Mouse (Mus musculus) heart, embryonic 12.5 days (tissue): ENCODE measurements at regions not wholly inside any gene's neighbourhood (a gene's known extent, or its start where the extent isn't known, plus 50 kb on each side); places are given as distances from the start of the nearest gene placed in this dataset.
A peak's percentile ranks its signal among the peaks of the same experiment; 100 is the strongest.
"Not testable (repeated sequence)": the region's sequence is repeated elsewhere in the genome, so short reads cannot be mapped to it uniquely, and the experiment has no call there.

Experiments used
- ATAC-seq: fragments of 200-750 bp; cut with Nextera tagmentation; 2 replicates; pipeline ENCODE4 v1.8.0; 2017; ENCODE audit warnings: moderate TSS enrichment, moderate library complexity; ENCODE audit not compliant: insufficient number of reproducible peaks, low FRiP score
- H3K27ac ChIP-seq: fragments of 300-500 bp; sonication (generic); 2 replicates; pipeline ENCODE4 v1.5.1; 2016; ENCODE audit warnings: mild to moderate bottlenecking, moderate library complexity; ENCODE audit not compliant: poor library complexity, severe bottlenecking
- H3K27me3 ChIP-seq: fragments of 300-500 bp; sonication (generic); replicated peaks from 2 replicates; pipeline ENCODE4 v1.6.1; 2016; ENCODE audit warnings: mild to moderate bottlenecking, moderate library complexity
- H3K36me3 ChIP-seq: fragments of 300-500 bp; sonication (generic); 2 replicates; pipeline ENCODE4 v1.6.1; 2016; ENCODE audit warnings: mild to moderate bottlenecking, moderate library complexity
- H3K4me1 ChIP-seq: fragments of 300-500 bp; sonication (generic); replicated peaks from 2 replicates; pipeline ENCODE4 v1.6.1; 2016; ENCODE audit warnings: mild to moderate bottlenecking
- H3K4me2 ChIP-seq: fragments of 300-500 bp; sonication (generic); 2 replicates; pipeline ENCODE4 v1.6.1; 2016; ENCODE audit warnings: mild to moderate bottlenecking, moderate library complexity
- H3K4me3 ChIP-seq: fragments of 300-500 bp; sonication (generic); 2 replicates; pipeline ENCODE4 v1.5.1; 2016; ENCODE audit warnings: mild to moderate bottlenecking
- H3K9ac ChIP-seq: fragments of 300-500 bp; sonication (generic); 2 replicates; pipeline ENCODE4 v1.6.1; 2016; ENCODE audit warnings: mild to moderate bottlenecking, moderate library complexity
- H3K9me3 ChIP-seq: fragments of 300-500 bp; sonication (generic); replicated peaks from 2 replicates; pipeline ENCODE4 v1.6.1; 2016; ENCODE audit warnings: mild to moderate bottlenecking, moderate library complexity
- WGBS: fragments of 180-500 bp; shearing (Covaris S2); methylation state at CpG from one replicate; pipeline ENCODE4 v1.1.7; 2016; 5-methylcytosine and 5-hydroxymethylcytosine counted together

DNA sequence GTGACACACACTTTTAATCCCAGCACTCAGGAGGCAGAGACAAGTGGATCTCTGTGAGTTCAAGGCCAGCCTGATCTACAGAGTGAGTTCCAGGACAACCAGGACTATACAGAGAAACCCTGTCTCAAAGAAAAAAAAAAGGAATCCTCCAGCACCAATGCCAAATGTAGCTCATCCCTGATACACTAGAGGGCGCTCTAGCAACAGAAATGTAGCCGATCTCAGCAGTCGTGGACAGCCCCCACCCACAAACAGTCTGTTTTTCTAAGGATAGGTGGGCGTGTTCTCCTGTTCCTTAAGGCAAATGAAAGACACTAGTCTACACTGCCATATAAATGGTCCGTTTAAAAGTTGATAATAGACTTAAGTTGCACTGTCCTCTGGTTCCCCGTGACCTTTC is 2447.9 kb upstream of the Gm8797 start:
- 26% methylated on average over 6 of the region's 6 CpGs for WGBS
- not testable (repeated sequence) for H3K4me1 ChIP-seq, H3K4me2 ChIP-seq, H3K4me3 ChIP-seq, H3K9ac ChIP-seq, H3K36me3 ChIP-seq, H3K27ac ChIP-seq, ATAC-seq, H3K27me3 ChIP-seq
- H3K9me3 ChIP-seq = peaks cover 45% of the 10 kb centered on the region

DNA sequence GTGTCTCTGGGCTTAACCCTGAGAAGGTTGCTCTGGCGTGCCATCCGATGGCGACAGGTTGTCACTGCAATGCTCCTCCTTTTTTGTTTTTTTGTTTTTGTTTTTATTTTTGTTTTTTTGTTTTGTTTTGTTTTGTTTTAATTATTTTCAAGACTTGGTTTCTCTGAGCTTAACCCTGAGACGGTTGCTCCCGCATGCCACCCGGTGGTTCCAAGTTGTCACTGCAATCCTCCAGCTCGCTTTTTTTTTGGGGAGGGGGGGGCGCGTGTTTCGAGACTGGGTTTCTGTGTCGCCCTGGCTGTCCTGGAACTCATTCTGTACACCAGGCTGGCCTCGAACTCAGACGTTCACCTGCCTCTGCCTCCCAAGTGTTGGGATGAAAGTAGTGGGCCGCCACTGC is 2442.1 kb upstream of the Gm8797 start:
- no peak for ATAC-seq
- Histone ChIP-seq H3K9me3 (peaks cover 33% of the 10 kb centered on the region), H3K27ac (no peak overlapping the region), H3K4me1 (no peaks in the 10 kb centered on the region), H3K4me2 (peak overlapping the region; percentile 38), H3K4me3 (no peak overlapping the region), H3K9ac (no peak overlapping the region), H3K27me3 (no peaks in the 10 kb centered on the region), H3K36me3 (no peaks in the 10 kb centered on the region)
- 56% methylated on average over 14 of the region's 14 CpGs for WGBS

DNA sequence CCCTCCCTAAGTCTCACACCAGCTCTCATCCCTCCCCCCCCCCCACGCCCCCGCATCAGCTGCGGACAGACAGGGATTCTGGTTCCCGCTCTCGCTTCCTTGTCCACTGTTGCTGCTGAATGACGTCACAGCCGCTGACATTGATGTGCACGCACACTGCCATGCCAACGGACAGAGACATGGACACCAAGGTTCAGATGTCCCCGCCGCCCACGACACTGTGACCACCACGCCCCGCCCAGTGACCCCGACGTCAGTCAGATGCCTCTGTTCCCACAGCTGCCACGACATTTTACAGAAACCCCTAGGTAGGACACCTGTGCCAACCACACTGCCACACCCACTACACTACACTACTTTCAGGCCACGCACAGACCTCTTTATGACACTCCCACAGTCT is 2441.6 kb upstream of the Gm8797 start:
- Histone ChIP-seq H3K4me1 (no peaks in the 10 kb centered on the region), H3K4me3 (no peak overlapping the region), H3K27me3 (no peaks in the 10 kb centered on the region), H3K9ac (no peak overlapping the region), H3K27ac (no peak overlapping the region), H3K4me2 (peak overlapping the region; percentile 38), H3K36me3 (no peaks in the 10 kb centered on the region), H3K9me3 (peaks cover 33% of the 10 kb centered on the region)
- ATAC-seq = no peak
- WGBS = 46% methylated on average over 18 of the region's 18 CpGs

DNA sequence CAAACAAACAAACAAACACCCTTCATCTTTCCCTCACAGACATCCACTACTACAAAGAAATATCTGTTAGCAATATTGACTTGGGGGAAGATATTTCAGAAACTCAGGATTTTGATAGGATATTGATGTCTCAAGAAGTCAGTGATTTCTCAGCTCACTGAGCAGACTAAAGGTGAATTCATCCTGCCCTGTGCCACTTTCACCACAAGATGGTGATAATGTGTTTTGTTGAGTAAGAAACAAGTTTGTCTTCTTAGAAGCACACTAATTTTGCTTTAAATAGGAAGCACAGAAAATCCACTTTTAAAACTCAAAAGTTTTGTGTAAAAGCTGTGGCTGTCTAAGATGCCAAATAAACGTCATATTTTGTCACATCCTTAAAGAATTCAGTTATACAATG is 2439.8 kb upstream of the Gm8797 start:
- Histone ChIP-seq H3K36me3 (no peaks in the 10 kb centered on the region), H3K9me3 (peaks cover 30% of the 10 kb centered on the region), H3K27me3 (no peaks in the 10 kb centered on the region), H3K9ac (no peak overlapping the region), H3K27ac (no peak overlapping the region), H3K4me1 (no peaks in the 10 kb centered on the region), H3K4me3 (no peak overlapping the region), H3K4me2 (no peak overlapping the region)
- 35% methylated on average over 1 of the region's 1 CpGs for WGBS
- no peak for ATAC-seq

DNA sequence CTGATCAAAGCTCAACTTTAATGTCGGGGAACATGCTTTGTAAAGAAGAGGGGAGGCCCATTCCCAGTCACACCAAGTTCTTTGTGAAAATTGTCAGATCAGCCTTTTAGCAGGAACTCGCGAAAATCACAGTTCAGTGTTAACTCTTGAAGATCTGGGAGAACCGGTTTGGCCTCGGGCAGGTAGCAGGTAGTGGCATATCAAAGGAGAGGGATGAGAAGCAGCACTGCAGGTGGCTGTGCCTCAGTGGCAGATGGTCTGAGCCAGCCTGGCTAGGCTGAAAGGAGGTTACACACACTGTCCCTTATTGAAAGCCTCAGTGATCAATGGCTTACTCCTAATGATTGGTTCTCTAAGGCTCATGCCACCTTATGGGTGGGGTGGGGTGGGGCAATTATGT is 2401.0 kb upstream of the Gm8797 start:
- H3K36me3 ChIP-seq = no peaks in the 10 kb centered on the region
- H3K4me3 ChIP-seq = no peak overlapping the region
- no peak overlapping the region for H3K9ac ChIP-seq
- no peak for ATAC-seq
- H3K27ac ChIP-seq = no peak overlapping the region
- no peaks in the 10 kb centered on the region for H3K27me3 ChIP-seq
- H3K4me1 ChIP-seq = no peaks in the 10 kb centered on the region
- 34% methylated on average over 5 of the region's 5 CpGs for WGBS
- peaks cover 25% of the 10 kb centered on the region for H3K9me3 ChIP-seq
- no peak overlapping the region for H3K4me2 ChIP-seq

DNA sequence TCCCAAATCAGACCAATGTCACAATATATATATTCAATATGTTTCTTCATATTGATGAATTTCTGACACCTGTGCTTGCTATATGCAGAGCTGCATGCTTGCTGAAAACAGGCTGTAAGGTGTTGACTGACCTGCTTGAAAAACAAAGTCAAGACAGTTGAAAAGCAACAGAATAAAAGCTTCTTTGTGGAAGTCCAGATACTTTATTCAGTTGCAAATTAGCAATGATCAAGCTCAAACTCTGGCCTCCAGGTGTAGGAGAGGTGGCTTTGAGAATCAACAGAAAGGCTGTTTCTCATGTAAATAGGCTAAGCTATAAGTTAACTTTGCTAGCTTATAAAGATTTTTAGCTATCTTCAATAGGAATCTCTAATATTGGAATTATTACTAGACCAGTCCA is 2379.7 kb upstream of the Gm8797 start:
- H3K4me1 ChIP-seq, ATAC-seq, H3K36me3 ChIP-seq, H3K27me3 ChIP-seq, H3K9me3 ChIP-seq, H3K9ac ChIP-seq, H3K4me3 ChIP-seq, H3K27ac ChIP-seq, H3K4me2 ChIP-seq: not testable (repeated sequence)

DNA sequence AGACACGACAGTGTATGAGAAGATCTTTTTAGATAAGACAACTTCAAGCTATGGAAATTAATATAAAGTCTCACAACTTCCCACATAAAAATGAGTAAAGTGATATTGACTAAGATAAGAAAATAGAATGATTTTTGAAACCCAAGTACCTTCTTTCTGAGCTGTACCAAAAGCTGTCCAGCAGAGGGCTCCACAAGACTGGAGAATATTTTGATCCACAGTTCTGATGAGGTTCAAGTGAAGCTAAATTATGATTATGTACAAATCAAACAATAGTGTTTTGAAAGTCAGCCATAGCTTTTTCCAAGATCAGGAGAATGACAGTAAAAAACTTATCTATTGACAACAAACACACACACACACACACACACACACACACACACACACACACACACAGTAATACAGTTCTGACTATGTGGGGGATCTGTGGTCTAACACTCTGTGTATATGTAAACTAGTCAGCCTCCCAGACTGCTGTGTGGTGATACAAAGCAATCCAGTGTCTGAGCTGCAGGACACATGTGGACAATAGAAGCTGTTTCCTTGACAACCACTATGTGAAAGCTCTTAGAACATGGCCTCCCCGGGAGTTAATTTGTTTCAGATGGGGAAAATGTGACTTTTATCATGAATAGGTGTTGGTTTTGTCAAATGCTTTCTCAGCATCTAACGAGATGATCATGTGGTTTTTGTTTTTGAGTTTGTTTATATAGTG is 2362.4 kb upstream of the Gm8797 start:
- Histone ChIP-seq H3K4me3 (no peak overlapping the region), H3K9ac (no peak overlapping the region), H3K27me3 (no peaks in the 10 kb centered on the region), H3K36me3 (no peaks in the 10 kb centered on the region), H3K4me2 (no peak overlapping the region), H3K4me1 (no peaks in the 10 kb centered on the region), H3K9me3 (no peaks in the 10 kb centered on the region), H3K27ac (no peak overlapping the region)
- ATAC-seq = no peak
- WGBS = 45% methylated on average over 3 of the region's 3 CpGs
